Mouse (Mus musculus) stomach, postnatal 0 days (tissue): Measurements from ENCODE around the gene Mul1. TPM values are rescaled to one million over a fixed set of nuclear protein-coding genes. Genes with fewer than 3 reads are reported as not detected.

Experiments used
- ATAC-seq: fragments of 200-750 bp; cut with Nextera tagmentation; 2 replicates; pipeline ENCODE4 v1.8.0; 2017; ENCODE audit not compliant: low FRiP score, low TSS enrichment
- DNase-seq: peaks from one replicate; pipeline ENCODE4 v3.0.0-alpha.2; 2016; ENCODE audit warnings: low spot score
- H3K27ac ChIP-seq: fragments of 300-500 bp; sonication (generic); replicated peaks from 2 replicates; pipeline ENCODE4 v1.5.1; 2014; ENCODE audit warnings: mild to moderate bottlenecking, control low read depth
- H3K27me3 ChIP-seq: fragments of 300-500 bp; sonication (generic); 2 replicates; pipeline ENCODE4 v1.6.1; 2014; ENCODE audit warnings: low read length; ENCODE audit not compliant: control insufficient read depth, insufficient read depth
- H3K36me3 ChIP-seq: fragments of 300-500 bp; sonication (generic); 2 replicates; pipeline ENCODE4 v1.6.1; 2014; ENCODE audit warnings: low read length, mixed read lengths; ENCODE audit not compliant: control insufficient read depth, insufficient read depth
- H3K4me1 ChIP-seq: fragments of 300-500 bp; sonication (generic); replicated peaks from 2 replicates; pipeline ENCODE4 v1.6.1; 2014; ENCODE audit warnings: antibody characterized with exemption; ENCODE audit not compliant: control insufficient read depth, insufficient read depth
- H3K4me2 ChIP-seq: fragments of 300-500 bp; sonication (generic); replicated peaks from 2 replicates; pipeline ENCODE4 v1.6.1; 2014; ENCODE audit warnings: low read depth, mild to moderate bottlenecking, control low read depth, moderate library complexity
- H3K4me3 ChIP-seq: fragments of 300-500 bp; sonication (generic); 2 replicates; pipeline ENCODE4 v1.5.1; 2014; ENCODE audit warnings: low read depth, low read length, control low read depth
- H3K9ac ChIP-seq: fragments of 300-500 bp; sonication (generic); 2 replicates; pipeline ENCODE4 v1.6.1; 2014; ENCODE audit warnings: mild to moderate bottlenecking, low read length, control low read depth, mixed read lengths
- H3K9me3 ChIP-seq: fragments of 300-500 bp; sonication (generic); 2 replicates; pipeline ENCODE4 v1.6.1; 2016; ENCODE audit warnings: low read length; ENCODE audit not compliant: control insufficient read depth
- CTCF ChIP-seq: IDR thresholded peaks from 2 replicates; pipeline ENCODE4 v1.5.1; 2016; ENCODE audit warnings: antibody characterized with exemption, low read depth, mild to moderate bottlenecking, moderate library complexity
- EP300 ChIP-seq: optimal IDR thresholded peaks from 2 replicates; pipeline ENCODE3; 2016; ENCODE audit warnings: antibody characterized with exemption
- WGBS: fragments of 180-500 bp; shearing (Covaris S2); extraction: QIAGEN DNeasy Blood & Tissue Kit; methylation state at CpG from one replicate; pipeline ENCODE4 v1.1.7; 2014; 5-methylcytosine and 5-hydroxymethylcytosine counted together
- polyA plus RNA-seq: library from polyadenylated mRNA; unstranded; fragments of >200 nt; fragmentation: Nextera tagmentation; extraction: Ambion mirVana; gene quantifications from 2 replicates; pipeline ENCODE4 v1.2.1, GENCODE M21; 2015

Mul1 gene
- polyA plus RNA-seq, 1 experiment from 2014 or later, result 17.1 TPM

DNA sequence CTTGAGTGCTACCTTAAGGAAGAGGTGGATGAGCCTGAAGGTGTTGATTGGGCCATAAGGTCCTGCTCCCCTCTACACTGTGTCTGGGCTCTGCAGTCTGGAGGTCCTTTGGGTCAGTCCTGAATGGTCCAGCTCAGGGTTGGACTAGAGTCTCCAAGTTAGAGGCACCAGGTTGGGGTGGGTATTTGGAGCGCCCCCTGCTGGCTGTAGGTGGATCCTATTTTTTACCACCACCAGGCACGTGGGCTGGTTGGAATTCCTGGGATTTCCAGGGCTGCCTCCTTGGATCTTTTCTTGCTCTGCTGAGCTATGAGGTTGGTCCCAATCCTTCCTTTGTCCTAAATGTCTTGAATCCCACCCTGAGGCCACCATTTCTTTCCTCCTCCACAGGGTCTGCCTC lies 29.7 kb upstream of the Mul1 start:
- 7% methylated on average over 2 of the region's 2 CpGs for WGBS
- Histone ChIP-seq H3K4me1 (no peaks in the 10 kb centered on the region), H3K4me3 (no peak overlapping the region), H3K27me3 (no peaks in the 10 kb centered on the region), H3K36me3 (no peaks in the 10 kb centered on the region), H3K27ac (no peak overlapping the region), H3K9ac (no peak overlapping the region), H3K4me2 (no peak overlapping the region), H3K9me3 (no peaks in the 10 kb centered on the region)
- TF ChIP-seq CTCF, result peak; percentile 71
- no peak for TF ChIP-seq EP300
- peak; percentile 54 for DNase-seq
- no peak for ATAC-seq

DNA sequence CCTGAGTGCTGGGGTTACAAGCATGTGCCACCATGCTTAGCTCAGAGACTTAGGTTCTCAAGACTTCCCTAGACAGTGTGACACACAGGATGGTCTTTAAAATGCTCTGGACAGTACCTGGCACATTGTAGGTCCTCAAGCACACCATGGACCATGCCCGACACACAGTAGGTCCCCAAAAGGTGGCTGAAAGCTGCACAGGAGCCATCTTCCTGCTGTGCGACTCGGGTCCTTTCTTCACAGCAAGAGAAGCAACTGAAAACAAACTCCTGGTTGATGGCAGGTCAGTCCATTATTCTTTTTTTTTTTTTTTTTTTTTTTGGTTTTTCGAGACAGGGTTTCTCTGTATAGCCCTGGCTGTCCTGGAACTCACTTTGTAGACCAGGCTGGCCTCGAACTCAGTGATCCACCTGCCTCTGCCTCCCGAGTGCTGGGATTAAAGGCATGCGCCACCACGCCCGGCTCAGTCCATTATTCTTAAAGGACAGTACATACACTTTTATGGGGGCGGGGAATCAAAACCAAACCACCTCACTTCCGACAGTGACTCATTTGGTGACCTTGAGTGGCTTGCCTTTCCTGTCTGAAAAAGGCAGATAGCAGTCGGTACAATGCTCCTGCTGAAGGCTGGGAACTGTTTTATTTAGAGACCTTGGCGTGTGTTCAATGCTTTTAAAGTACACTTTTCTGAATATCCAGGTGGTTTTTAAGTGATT lies 26.8 kb upstream of the Mul1 start:
- WGBS, result 46% methylated on average over 12 of the region's 13 CpGs
- Histone ChIP-seq H3K9ac (no peak overlapping the region), H3K27me3 (no peaks in the 10 kb centered on the region), H3K4me1 (no peaks in the 10 kb centered on the region), H3K9me3 (no peaks in the 10 kb centered on the region), H3K4me2 (no peak overlapping the region), H3K4me3 (no peak overlapping the region), H3K36me3 (no peaks in the 10 kb centered on the region), H3K27ac (no peak overlapping the region)
- ATAC-seq (peak; percentile 73), DNase-seq (peak; percentile 63)
- TF ChIP-seq EP300 (no peak), CTCF (no peak)

DNA sequence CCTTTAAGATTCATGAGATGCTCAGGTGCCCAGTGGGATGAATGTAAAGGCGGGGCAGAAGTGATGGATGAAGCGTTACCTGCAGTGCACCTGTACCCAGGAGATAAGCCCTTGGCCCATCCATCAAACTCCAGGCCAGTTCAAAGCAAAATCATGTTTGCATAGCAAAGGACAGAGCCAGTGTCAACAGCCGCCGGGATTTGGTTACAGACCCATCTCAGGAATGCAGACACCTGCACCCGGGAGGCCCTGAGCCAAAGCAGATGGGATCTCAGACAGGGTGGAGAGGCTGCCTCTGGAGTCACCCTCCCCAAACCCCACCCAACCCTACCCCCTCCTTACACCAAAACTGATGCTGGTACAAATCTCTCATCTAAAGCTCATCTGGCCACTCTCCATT lies 23.5 kb upstream of the Mul1 start:
- 7% methylated on average over 5 of the region's 5 CpGs for whole genome bisulfite sequencing
- DNase-seq, result no peak
- Histone ChIP-seq H3K27me3 (no peaks in the 10 kb centered on the region), H3K4me2 (no peak overlapping the region), H3K36me3 (no peaks in the 10 kb centered on the region), H3K27ac (no peak overlapping the region), H3K9me3 (no peaks in the 10 kb centered on the region), H3K9ac (no peak overlapping the region), H3K4me3 (no peak overlapping the region), H3K4me1 (no peaks in the 10 kb centered on the region)
- no peak for ATAC-seq
- TF ChIP-seq EP300 (no peak), CTCF (no peak)

DNA sequence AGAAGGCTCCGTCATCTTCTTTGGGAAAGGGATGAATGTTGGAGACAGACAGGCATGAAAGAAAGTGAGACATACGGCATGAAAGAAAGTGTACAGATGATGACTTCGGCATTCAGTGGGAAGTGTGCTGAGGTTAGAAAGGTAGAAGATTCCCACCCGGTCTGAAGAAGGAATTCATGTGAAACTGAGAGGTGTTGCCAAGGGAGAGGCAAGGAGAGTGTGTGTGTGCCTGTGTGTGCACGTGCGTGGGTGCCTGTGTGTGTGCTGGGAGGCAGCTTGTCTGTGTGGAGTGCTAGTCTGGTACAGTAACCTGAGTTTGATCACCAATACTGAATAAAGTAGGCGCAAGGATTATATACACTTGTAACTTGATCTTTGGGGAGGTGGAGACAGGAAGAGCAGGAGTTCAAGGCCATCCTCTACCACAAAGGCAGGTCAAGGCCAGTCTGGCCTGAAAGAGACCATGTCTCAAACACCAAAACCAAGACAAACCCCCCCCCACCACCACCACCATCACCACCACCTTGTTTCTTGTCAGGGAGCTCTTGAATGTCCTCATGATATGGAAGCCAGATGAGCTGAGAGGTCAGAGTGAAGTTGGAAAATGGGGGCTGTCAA lies 22.9 kb upstream of the Mul1 start:
- TF ChIP-seq EP300 (no peak), CTCF (no peak)
- Histone ChIP-seq H3K9me3 (no peaks in the 10 kb centered on the region), H3K4me1 (no peaks in the 10 kb centered on the region), H3K27me3 (no peaks in the 10 kb centered on the region), H3K4me3 (no peak overlapping the region), H3K4me2 (no peak overlapping the region), H3K9ac (no peak overlapping the region), H3K27ac (no peak overlapping the region), H3K36me3 (no peaks in the 10 kb centered on the region)
- no peak for ATAC-seq
- 38% methylated on average over 7 of the region's 7 CpGs for WGBS
- no peak for DNase-seq

DNA sequence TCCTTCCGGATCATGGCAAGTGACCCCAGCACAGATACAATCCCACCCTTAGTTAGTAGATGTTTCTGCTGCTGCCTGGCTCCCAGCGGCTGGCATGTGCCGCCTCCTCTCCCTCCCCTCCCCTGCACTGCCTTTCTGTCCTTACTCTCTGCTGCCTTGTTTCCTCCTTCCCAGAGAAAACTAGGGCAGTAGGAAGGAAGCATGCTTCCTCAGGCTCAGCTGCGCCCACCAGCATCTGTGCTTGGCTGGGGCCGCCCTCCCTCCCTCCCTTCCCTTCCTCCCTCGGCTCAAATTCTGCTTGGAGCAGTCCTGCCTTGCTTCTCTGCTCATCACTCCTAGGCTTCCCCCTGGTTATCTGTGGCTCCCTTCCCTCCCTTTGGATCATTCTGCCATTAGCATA lies 19.7 kb upstream of the Mul1 start:
- Histone ChIP-seq H3K4me3 (no peak overlapping the region), H3K27ac (no peak overlapping the region), H3K36me3 (no peaks in the 10 kb centered on the region), H3K27me3 (no peaks in the 10 kb centered on the region), H3K9ac (no peak overlapping the region), H3K4me2 (no peak overlapping the region), H3K4me1 (no peaks in the 10 kb centered on the region), H3K9me3 (no peaks in the 10 kb centered on the region)
- 27% methylated on average over 6 of the region's 6 CpGs for WGBS
- ATAC-seq (no peak), DNase-seq (no peak)
- TF ChIP-seq CTCF (no peak), EP300 (no peak)

DNA sequence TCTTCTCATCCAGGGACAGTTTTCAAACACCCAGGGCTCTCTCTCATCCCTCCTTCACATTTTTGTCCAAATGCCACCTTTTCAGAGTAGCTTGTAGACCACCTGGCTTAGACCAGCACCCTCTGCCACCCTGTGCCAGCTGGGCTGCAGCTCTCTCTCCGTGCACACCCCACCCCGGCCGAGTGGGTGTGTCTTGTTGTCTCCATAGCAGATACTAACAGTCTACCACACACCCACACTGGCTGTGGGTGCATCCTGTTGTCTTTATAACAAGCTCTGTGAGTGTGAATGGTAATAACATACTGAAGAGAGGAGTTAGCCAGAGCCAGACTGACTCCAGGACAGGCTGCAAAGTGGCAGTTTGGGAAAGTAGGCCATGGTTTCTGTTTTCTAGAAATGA lies 18.5 kb upstream of the Mul1 start:
- no peaks in the 10 kb centered on the region for H3K27me3 ChIP-seq
- DNase-seq, result no peak
- TF ChIP-seq EP300, result no peak
- TF ChIP-seq CTCF, result no peak
- no peaks in the 10 kb centered on the region for H3K36me3 ChIP-seq
- H3K4me2 ChIP-seq, result no peak overlapping the region
- no peak overlapping the region for H3K27ac ChIP-seq
- WGBS, result 63% methylated on average over 3 of the region's 3 CpGs
- H3K9me3 ChIP-seq, result no peaks in the 10 kb centered on the region
- no peak for ATAC-seq
- no peaks in the 10 kb centered on the region for H3K4me1 ChIP-seq
- no peak overlapping the region for H3K9ac ChIP-seq
- H3K4me3 ChIP-seq, result no peak overlapping the region
